Mouse (Mus musculus) hindlimb bud, embryonic 11.5 days (tissue): ENCODE results near the gene Sgip1.

ENCODE experiments used
- DNase-seq: peaks from one replicate; pipeline ENCODE4 v3.0.0-alpha.2; 2012; ENCODE audit warnings: low read depth, low spot score; ENCODE audit errors: extremely low spot score

Gene Sgip1

GRCm38 (mm10) chr4:102972071-102972470 is 231.0 kb downstream of the Sgip1 start:
- no peak for DNase-seq

DNA sequence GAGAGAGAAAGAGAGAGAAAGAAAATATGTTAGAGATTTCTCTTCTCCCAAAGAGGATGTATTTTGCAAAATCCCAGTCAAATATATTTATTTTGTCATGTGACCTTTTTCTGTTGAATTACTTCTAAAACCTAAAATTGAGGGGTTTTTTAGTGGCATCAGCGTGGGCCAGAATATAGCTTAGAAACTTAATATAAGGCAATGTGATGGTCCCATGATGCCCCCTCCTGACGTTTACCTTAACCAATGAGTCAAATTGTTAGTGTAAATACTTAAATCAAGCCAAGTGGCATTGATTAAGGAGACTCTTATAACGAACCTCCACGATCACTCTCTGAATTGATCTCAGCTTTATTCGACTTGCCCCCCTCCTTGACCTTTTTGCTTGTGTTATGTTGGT is 233.1 kb downstream of the Sgip1 start:
- no peak for DNase-seq

- no peak for DNase-seq
These were observed 235.5 kb downstream of the Sgip1 start for GRCm38 (mm10) chr4:102976290-102977275.

GRCm38 (mm10) chr4:102977778-102978321 is 236.8 kb downstream of the Sgip1 start:
- no peak for DNase-seq

DNA sequence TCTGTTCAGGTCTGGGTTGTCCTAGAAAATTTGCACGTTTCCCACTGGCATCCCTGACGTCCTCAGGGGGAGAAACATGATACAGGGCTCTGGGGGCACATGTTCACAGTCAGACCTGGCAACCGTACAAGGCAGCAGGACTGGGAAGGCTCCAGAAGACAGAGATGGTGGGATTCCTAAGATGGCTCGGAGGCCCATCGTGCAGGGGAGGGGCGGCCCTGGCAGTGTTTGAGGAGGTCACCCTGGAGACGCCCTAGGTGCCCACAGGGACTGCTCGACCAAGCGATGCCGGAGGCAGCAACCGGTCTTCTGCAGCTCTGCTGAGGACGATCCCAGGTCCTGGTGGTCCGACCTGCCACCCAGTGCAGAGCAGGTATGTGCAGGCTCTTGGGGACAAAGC is 237.3 kb downstream of the Sgip1 start, which contains the start of gene Tctex1d1:
TSS of gene Tctex1d1 (plus strand) at position 167 of the 400 bp plus-strand sequence.
- no peak for DNase-seq

DNA sequence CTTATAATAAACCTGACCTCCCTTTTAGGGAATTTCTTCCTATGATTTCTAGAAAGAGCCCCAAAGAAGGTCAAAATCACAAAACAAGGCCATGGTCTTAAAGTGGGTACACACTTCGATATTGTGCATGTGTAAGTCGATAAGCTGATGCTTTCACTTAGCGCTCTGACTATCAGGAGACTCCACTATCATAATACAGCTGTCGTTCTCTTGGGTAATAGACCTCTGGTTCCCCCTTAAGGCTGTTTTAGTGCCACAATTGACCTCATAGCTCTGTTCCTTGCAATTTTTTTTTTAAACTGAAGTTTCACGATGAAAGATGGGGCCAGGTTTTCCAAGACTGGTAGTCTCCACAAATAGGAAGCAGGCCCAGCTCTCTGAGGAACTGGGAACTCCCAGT is 238.3 kb downstream of the Sgip1 start:
- no peak for DNase-seq

- DNase-seq: no peak
These were observed 240.6 kb downstream of the Sgip1 start for GRCm38 (mm10) chr4:102981709-102982108.

- DNase-seq: no peak
These were observed 245.1 kb downstream of the Sgip1 start for GRCm38 (mm10) chr4:102986173-102986572.

- DNase-seq: peak; percentile 67
These were observed 245.8 kb downstream of the Sgip1 start for GRCm38 (mm10) chr4:102986917-102987316.

DNA sequence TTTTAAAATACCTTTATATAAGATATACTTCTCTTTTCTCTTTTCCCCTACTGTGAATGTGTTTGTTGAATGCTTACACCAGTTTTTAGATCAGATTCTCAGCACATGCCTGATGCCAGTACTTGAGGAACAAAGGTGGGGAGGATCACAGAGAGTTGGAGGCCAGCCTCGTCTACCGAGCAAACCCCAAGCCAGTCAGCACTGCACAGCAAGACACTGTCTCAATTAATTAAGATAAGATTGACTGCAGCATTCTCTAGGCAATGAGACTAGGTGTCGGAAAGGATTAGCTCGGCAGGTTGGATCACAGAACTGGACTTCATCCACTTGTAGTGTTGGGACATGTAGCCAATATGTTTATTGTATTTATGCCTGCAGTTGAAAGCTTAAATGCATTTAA is 246.2 kb downstream of the Sgip1 start:
- no peak for DNase-seq

- DNase-seq: no peak
These were observed 246.7 kb downstream of the Sgip1 start for GRCm38 (mm10) chr4:102987756-102988155.

- no peak for DNase-seq
These were observed 247.4 kb downstream of the Sgip1 start for GRCm38 (mm10) chr4:102988526-102988925.

DNA sequence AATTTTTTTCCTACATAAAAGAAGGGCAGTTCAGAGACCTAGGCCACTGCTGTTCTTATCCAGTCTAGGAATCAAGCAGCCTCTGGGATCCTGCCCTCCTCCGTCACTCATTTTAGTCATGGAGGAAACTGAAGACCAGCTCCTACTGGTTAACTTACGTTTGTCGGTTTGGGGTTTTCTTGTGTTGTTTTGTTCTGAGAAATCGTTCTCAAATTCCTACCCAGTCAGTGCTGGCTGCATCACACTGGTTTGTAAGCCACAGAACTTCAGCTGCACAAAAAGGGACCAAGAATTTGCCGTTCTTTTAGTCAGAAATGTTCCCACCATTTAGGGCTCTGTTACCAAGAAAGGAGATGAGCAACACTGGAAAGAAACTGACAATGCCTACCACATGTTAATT is 248.3 kb downstream of the Sgip1 start:
- no peak for DNase-seq

DNA sequence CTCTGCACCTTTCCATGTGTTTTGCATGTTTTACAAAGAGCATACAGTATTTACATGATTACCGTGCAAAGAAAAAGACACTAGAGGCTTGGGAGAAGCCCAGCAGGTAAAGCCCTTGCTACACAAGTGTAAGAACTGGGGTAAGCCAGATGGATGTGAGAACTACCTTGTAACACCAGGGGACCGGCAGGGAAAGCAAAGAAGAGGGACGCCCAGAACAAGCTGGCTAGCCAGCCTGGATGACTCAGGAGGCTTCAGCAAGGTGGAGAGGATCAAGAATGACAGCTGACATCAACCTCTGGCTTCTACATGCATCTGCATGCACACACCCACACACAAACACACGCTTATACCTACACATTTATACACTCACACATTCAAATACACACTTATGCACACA is 248.9 kb downstream of the Sgip1 start:
- DNase-seq: no peak

GRCm38 (mm10) chr4:102990595-102991340 is 249.7 kb downstream of the Sgip1 start:
- DNase-seq: no peak

GRCm38 (mm10) chr4:102991685-102992084 is 250.6 kb downstream of the Sgip1 start:
- DNase-seq: no peak

DNA sequence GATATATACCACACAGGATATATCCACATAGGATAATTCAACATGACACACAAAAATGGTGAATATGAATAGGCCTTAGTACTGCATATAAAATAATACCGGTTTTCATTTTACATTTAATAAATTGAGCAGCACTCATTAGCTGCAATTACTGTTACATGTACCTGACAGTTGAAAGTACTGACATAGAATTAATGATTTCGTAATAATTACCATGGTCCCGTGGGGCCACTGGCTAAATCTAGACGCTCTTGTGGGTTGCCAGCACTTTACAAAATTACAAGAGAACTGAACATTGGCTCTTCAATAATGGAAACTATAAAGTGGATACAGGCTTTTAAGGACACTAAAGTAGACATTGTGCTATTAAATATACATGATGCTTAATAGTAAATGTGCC is 263.6 kb downstream of the Sgip1 start:
- no peak for DNase-seq

GRCm38 (mm10) chr4:103005190-103005945 is 264.3 kb downstream of the Sgip1 start:
- peak; percentile 91 for DNase-seq

DNA sequence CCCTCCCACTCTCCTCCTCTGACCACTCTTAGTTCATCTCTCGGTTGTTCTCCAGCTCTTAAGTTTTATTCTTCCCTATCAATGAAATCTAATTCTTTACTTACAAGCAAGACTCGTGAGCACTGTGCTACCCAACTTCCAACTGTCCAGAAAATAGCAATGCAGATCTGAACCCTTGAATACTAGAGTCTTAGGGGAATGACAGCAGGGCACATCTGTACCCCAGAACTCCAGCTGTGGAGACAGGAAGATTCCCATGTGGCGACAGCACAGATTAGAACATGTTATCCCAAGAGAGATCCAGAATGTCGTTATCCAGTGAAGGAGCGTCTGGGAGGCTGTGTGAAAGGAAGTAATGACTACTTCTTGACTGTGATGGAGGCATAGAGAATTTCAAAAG is 265.2 kb downstream of the Sgip1 start:
- DNase-seq: no peak

- no peak for DNase-seq
These were observed 265.9 kb downstream of the Sgip1 start for GRCm38 (mm10) chr4:103006943-103007418.

DNA sequence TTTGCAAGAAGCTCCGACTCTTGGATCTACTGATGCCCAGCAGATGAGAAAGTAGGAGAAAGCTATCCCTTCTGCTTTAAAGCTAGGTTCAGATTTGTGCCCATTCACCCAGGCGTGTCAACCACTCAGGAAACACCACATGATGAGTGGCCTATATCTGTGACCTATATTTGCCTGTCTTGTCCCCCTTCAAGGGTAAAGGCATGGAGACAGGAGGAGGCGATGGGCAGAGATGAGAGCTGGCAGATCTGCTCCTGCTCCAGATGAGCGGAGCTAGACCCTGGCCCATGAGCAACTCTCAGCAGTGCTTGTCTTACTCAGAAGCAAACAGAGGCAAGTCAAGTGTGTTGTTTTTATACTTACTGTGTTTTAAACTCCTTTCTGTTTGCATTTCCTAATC is 269.6 kb downstream of the Sgip1 start:
- DNase-seq: no peak
